Mouse (Mus musculus) olfactory bulb, adult 2 months (tissue): ENCODE measurements at regions not wholly inside any gene's neighbourhood (a gene's known extent, or its start where the extent isn't known, plus 50 kb on each side); places are given as distances from the start of the nearest gene placed in this dataset.

ENCODE experiments used
- CTCF ChIP-seq: fragments of 200-500 bp; IDR thresholded peaks from 2 replicates; pipeline ENCODE4 v1.5.1; 2012; ENCODE audit warnings: low read depth, mild to moderate bottlenecking, low read length, moderate library complexity; ENCODE audit not compliant: insufficient read depth
- POLR2A ChIP-seq: fragments of 200-500 bp; IDR thresholded peaks from 2 replicates; pipeline ENCODE4 v1.6.1; 2012; ENCODE audit warnings: mild to moderate bottlenecking, low read depth, low read length, moderate library complexity; ENCODE audit not compliant: insufficient read depth

GRCm38 (mm10) chr4:33737859-33738417, 186.5 kb upstream of the Cnr1 start:
- TF ChIP-seq POLR2A (no peak), CTCF (no peak)
